Mouse (Mus musculus) right cerebral cortex, adult 18-20 months (tissue): ENCODE measurements at regions not wholly inside any gene's neighbourhood (a gene's known extent, or its start where the extent isn't known, plus 50 kb on each side); places are given as distances from the start of the nearest gene placed in this dataset.

Experiments
- DNase-seq: peaks from one replicate; pipeline ENCODE4 v3.0.0; 2022; ENCODE audit warnings: mixed read lengths

- no peak for DNase-seq
Measured at GRCm38 (mm10) chrX:70871209-70871608, 178.8 kb upstream of the Mamld1 start.

- no peak for DNase-seq
Measured at GRCm38 (mm10) chrX:70881326-70881725, 168.7 kb upstream of the Mamld1 start.

GRCm38 (mm10) chrX:70883461-70883860, 166.6 kb upstream of the Mamld1 start:
- peak; percentile 65 for DNase-seq

GRCm38 (mm10) chrX:70894517-70894916, 155.5 kb upstream of the Mamld1 start:
- peak; percentile 8 for DNase-seq

GRCm38 (mm10) chrX:70895554-70895953, 154.5 kb upstream of the Mamld1 start:
- no peak for DNase-seq

- no peak for DNase-seq
Measured at GRCm38 (mm10) chrX:70897110-70897721, 152.8 kb upstream of the Mamld1 start.

GRCm38 (mm10) chrX:70898836-70899235, 151.2 kb upstream of the Mamld1 start:
- peak; percentile 14 for DNase-seq

- DNase-seq = peak; percentile 51
Measured at GRCm38 (mm10) chrX:70899720-70900479, 150.2 kb upstream of the Mamld1 start.

- peak; percentile 35 for DNase-seq
Measured at GRCm38 (mm10) chrX:70925646-70926045, 124.4 kb upstream of the Mamld1 start.

- no peak for DNase-seq
Measured at GRCm38 (mm10) chrX:70931944-70932343, 118.1 kb upstream of the Mamld1 start.

GRCm38 (mm10) chrX:70945382-70945781, 104.7 kb upstream of the Mamld1 start:
- DNase-seq = no peak

- DNase-seq = no peak
Measured at GRCm38 (mm10) chrX:70946052-70946451, 104.0 kb upstream of the Mamld1 start.

- no peak for DNase-seq
Measured at GRCm38 (mm10) chrX:70949232-70949631, 100.8 kb upstream of the Mamld1 start.

GRCm38 (mm10) chrX:70953022-70953421, 97.0 kb upstream of the Mamld1 start:
- DNase-seq = no peak
